8 mouse cellular contexts compared by ENCODE assay signal in the genomic region with DNA sequence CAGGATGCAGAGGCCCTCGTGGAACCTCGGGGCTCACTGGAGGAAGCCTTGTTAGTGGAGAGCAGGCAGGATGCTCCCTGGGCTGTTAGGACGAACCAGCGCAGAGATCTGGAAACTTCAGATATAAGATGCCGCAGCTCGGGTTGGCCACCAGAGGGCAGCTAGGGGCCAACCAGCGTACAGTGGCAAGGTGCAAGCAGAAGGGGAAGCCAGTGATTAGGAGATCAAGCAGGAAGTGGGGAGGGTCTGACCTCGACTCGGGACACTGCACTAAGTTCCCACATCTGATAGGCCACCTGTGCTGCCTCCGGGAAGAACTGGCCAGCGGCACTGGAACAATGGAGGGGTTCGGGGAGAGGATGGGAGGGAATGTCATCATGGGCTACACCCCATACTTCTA. TPM values are rescaled to one million over a fixed set of nuclear protein-coding genes. Genes with fewer than 3 reads are reported as not detected.
DNase-seq lines count a peak whose midpoint lies in the region; ATAC-seq and TF ChIP-seq lines count a peak whose summit lies in the region.

No protein-coding gene starts in this region.

- peaks cover 0 to 16% of the 10 kb centered on the region in 2 experiments; a peak in 2 of 4 replicates for H3K4me1 ChIP-seq in ES-E14 (ENCODE audit: control insufficient read depth in 2 of 2, insufficient read depth in 2 of 2, low read length in 2 of 2, poor library complexity in 1 of 2)
- H3K4me1 ChIP-seq in forebrain, embryonic 15.5 days = no peaks in the 10 kb centered on the region
- H3K4me1 ChIP-seq in lung, postnatal 0 days (ENCODE audit: insufficient read depth, low read depth, low read length) = no peaks in the 10 kb centered on the region

- peak; percentile 67 for DNase-seq in ES-E14 (ENCODE audit: low read depth, low spot score)
- DNase-seq in c-Kit-positive CD71-positive TER-119-positive erythroid progenitor cells, embryonic 14.5 days (ENCODE audit: low spot score) = peak; percentile 36
- DNase-seq in heart, postnatal 4 days = peak; percentile 72
- peak; percentile 35 to 66 for DNase-seq in layer of hippocampus, adult 18-20 months (ENCODE audit: low spot score in 2 of 2)
- DNase-seq in lung, postnatal 0 days (ENCODE audit: low spot score) = peak; percentile 81
- peak; percentile 61 for DNase-seq in ovary, postnatal 36 days (ENCODE audit: low spot score)
- peak; percentile 75 for DNase-seq in thymus, postnatal 25 days

- H3K27me3 ChIP-seq in forebrain, embryonic 15.5 days = no peaks in the 10 kb centered on the region
- H3K27me3 ChIP-seq in lung, postnatal 0 days (replicated peaks; ENCODE audit: insufficient read depth, low read length) = no peaks in the 10 kb centered on the region

- H3K27ac ChIP-seq in ES-E14 (ENCODE audit: insufficient read depth, low read depth, low read length, poor library complexity, severe bottlenecking) = 0 out of 2 replicates have a peak overlapping the region, but pooled peaks have one; percentile 2
- H3K27ac ChIP-seq in forebrain, embryonic 15.5 days (replicated peaks) = no peak overlapping the region
- no peak overlapping the region for H3K27ac ChIP-seq in lung, postnatal 0 days (ENCODE audit: low read length)

- no peak overlapping the region for H3K4me3 ChIP-seq in ES-E14 (ENCODE audit: insufficient read depth in 1 of 2, low read depth in 1 of 2, low read length in 2 of 2, poor library complexity in 1 of 2, severe bottlenecking in 1 of 2)
- no peak overlapping the region for H3K4me3 ChIP-seq in forebrain, embryonic 15.5 days
- H3K4me3 ChIP-seq in lung, postnatal 0 days (ENCODE audit: low read depth, low read length) = no peak overlapping the region

- no peak overlapping the region for H3K9ac ChIP-seq in ES-E14 (ENCODE audit: insufficient read depth, low read depth, low read length, poor library complexity, severe bottlenecking)
- H3K9ac ChIP-seq in forebrain, embryonic 15.5 days (replicated peaks) = no peak overlapping the region
- H3K9ac ChIP-seq in lung, postnatal 0 days (replicated peaks; ENCODE audit: low read depth) = no peak overlapping the region

- WGBS in forebrain, embryonic 15.5 days = 5% methylated on average over 12 of the region's 12 CpGs
- 10% methylated on average over 12 of the region's 12 CpGs for WGBS in lung, postnatal 0 days

- H3K9me3 ChIP-seq in ES-E14 (ENCODE audit: control insufficient read depth, insufficient read depth, low read depth, low read length) = no peaks in the 10 kb centered on the region
- H3K9me3 ChIP-seq in forebrain, embryonic 15.5 days = no peaks in the 10 kb centered on the region
- H3K9me3 ChIP-seq in lung, postnatal 0 days (ENCODE audit: low read length) = no peaks in the 10 kb centered on the region; the same call in 1 of the 2 replicates

- TF ChIP-seq EP300 in lung, postnatal 0 days (IDR thresholded peaks at IDR 0.05) = no peak

- in situ Hi-C loops in ES-E14 (cut with MboI; ENCODE audit: low sequenced_read_pairs in 2 of 2, unreplicated experiment in 2 of 2) = loop anchor here in 1 of 2 experiments (5.0 kb wide), 1 partner anchor 44 kb away; no protein-coding TSS in a partner anchor

- H3K36me3 ChIP-seq in ES-E14 (ENCODE audit: control insufficient read depth, insufficient read depth, low read length, poor library complexity, severe bottlenecking) = peaks cover 8% of the 10 kb centered on the region; the same call in 1 of the 2 replicates
- peaks cover 12% of the 10 kb centered on the region for H3K36me3 ChIP-seq in forebrain, embryonic 15.5 days
- H3K36me3 ChIP-seq in lung, postnatal 0 days (ENCODE audit: insufficient read depth, low read length) = peaks cover 47% of the 10 kb centered on the region

- ATAC-seq in forebrain, embryonic 15.5 days (replicated peaks) = peak; percentile 66
- peak; percentile 65 for ATAC-seq in lung, postnatal 0 days

- H3K4me2 ChIP-seq in forebrain, embryonic 15.5 days (replicated peaks) = no peak overlapping the region
- H3K4me2 ChIP-seq in lung, postnatal 0 days (replicated peaks; ENCODE audit: low read depth, low read length) = no peak overlapping the region

- TF ChIP-seq CTCF in lung, postnatal 0 days (IDR thresholded peaks at IDR 0.05) = peak; percentile 95

TF ChIP-seq in ES-E14, 5 proteins besides CTCF, POLR2A, EP300 and RAD21:
- TF ChIP-seq ZC3H11A (IDR thresholded peaks at IDR 0.05; ENCODE audit: borderline replicate concordance, low read depth, low read length) = peak; percentile 52; the same call in 1 of the 2 replicates
- no peak for TF ChIP-seq MAFK (IDR thresholded peaks at IDR 0.05; ENCODE audit: insufficient read depth, low read depth, low read length)

RNA-seq across cellular contexts. Expression of a gene that starts 35.0 kb away (rescaled TPM):
- 121 and 125 TPM in 2 replicates for total RNA-seq in ES-E14 (2012; rRNA removed)
- polyA plus RNA-seq in forebrain, embryonic 15.5 days (2015; fragmentation: Nextera tagmentation; extraction: Ambion mirVana) = 39.9 and 40.8 TPM in 2 replicates
- 100 to 1,000 TPM; 355 to 365 TPM for total RNA-seq in heart, postnatal 4 days (2021)
- 10 to 100 TPM; 89.8 to 97.0 TPM for total RNA-seq in layer of hippocampus, adult 18-20 months (2021)
- 228 and 265 TPM in 2 replicates for polyA plus RNA-seq in lung, postnatal 0 days (2015; fragmentation: Nextera tagmentation; extraction: Ambion mirVana)

RNA-seq across cellular contexts. Expression of a gene that starts 35.6 kb away (rescaled TPM):
- total RNA-seq in ES-E14 (2012; rRNA removed) = 14.3 and 24.9 TPM in 2 replicates
- polyA plus RNA-seq in forebrain, embryonic 15.5 days (2015; fragmentation: Nextera tagmentation; extraction: Ambion mirVana) = 11.3 and 13.2 TPM in 2 replicates
- 10 to 100 TPM; 29.5 to 33.7 TPM for total RNA-seq in heart, postnatal 4 days (2021)
- total RNA-seq in layer of hippocampus, adult 18-20 months (2021) = 10 to 100 TPM; 35.2 to 39.0 TPM
- 17.6 and 22.7 TPM in 2 replicates for polyA plus RNA-seq in lung, postnatal 0 days (2015; fragmentation: Nextera tagmentation; extraction: Ambion mirVana)
